Mouse (Mus musculus) midbrain, embryonic 12.5 days (tissue): ENCODE measurements around the gene Zfp800. TPM values are rescaled to one million over a fixed set of nuclear protein-coding genes. Genes with fewer than 3 reads are reported as not detected.

Experiments
- polyA plus RNA-seq: library from polyadenylated mRNA; unstranded; fragments of >200 nt; fragmentation: Nextera tagmentation; extraction: Ambion mirVana; gene quantifications from 2 replicates; pipeline ENCODE4 v1.2.1, GENCODE M21; 2016

Zfp800 gene
- polyA plus RNA-seq, 1 experiment from 2014 or later = 40.3 TPM

Other genes with a start within 250 kb of the Zfp800 start
- 318 and 320 TPM in 2 replicates for gene Arf5, start 25.6 kb upstream of the Zfp800 start, polyA plus RNA-seq
- gene Fscn3, start 29.8 kb upstream of the Zfp800 start, polyA plus RNA-seq = not detected in 2 replicates
- gene Gcc1, start 30.4 kb upstream of the Zfp800 start, polyA plus RNA-seq = 15.3 and 16.1 TPM in 2 replicates
- not detected in 2 replicates for gene Pax4, start 51.3 kb upstream of the Zfp800 start, polyA plus RNA-seq
- gene Snd1, start 77.1 kb upstream of the Zfp800 start, polyA plus RNA-seq = 103 and 106 TPM in 2 replicates